20 mouse cellular contexts compared by ENCODE assay signal in genomic region chr6:86441571-86441970, GRCm38 (mm10). TPM values are rescaled to one million over a fixed set of nuclear protein-coding genes. Genes with fewer than 3 reads are reported as not detected.
DNase-seq lines count a peak whose midpoint lies in the region; TF ChIP-seq lines count a peak whose summit lies in the region.
"Had no signal": no experiment of that assay in that cellular context is flagged by ENCODE, and none has a peak within 500 bp of the region (broad histone marks: within the 10 kb centered on the region; RNA-seq: fewer than 3 reads in every experiment).

No protein-coding gene starts in this region.

- no peak for TF ChIP-seq CTCF in bone marrow macrophage, adult 2 months (IDR thresholded peaks at IDR 0.05; ENCODE audit: low read depth, low read length)

- TF ChIP-seq POLR2A in bone marrow macrophage, adult 2 months (IDR thresholded peaks at IDR 0.05; ENCODE audit: borderline replicate concordance, low read depth, low read length), result no peak

- 94% methylated on average over 10 of the region's 10 CpGs for WGBS in heart, embryonic 10.5 days

- H3K4me3 ChIP-seq in heart, embryonic 10.5 days, result no peak overlapping the region
- no peak overlapping the region for H3K4me3 ChIP-seq in bone marrow macrophage, adult 2 months (ENCODE audit: insufficient read depth, low read length)
- H3K4me3 ChIP-seq: embryonic facial prominence, embryonic 10.5 days; embryonic facial prominence, embryonic 12.5 days; forebrain, embryonic 13.5 days; forebrain, embryonic 15.5 days had no signal

- no peaks in the 10 kb centered on the region for H3K9me3 ChIP-seq in heart, embryonic 10.5 days
- H3K9me3 ChIP-seq: embryonic facial prominence, embryonic 10.5 days; embryonic facial prominence, embryonic 12.5 days; forebrain, embryonic 13.5 days; forebrain, embryonic 15.5 days had no signal

- peak; percentile 61 for DNase-seq in heart, embryonic 10.5 days (ENCODE audit: low spot score)
- DNase-seq in heart, postnatal 25 days (ENCODE audit: low spot score), result no peak
- peak; percentile 28 for DNase-seq in brain, adult 2 months (ENCODE audit: low read depth, low spot score)
- DNase-seq in adrenal gland, postnatal 14 days, result no peak
- DNase-seq: adrenal gland, adult 2 months; adrenal gland, postnatal 10 days; adrenal gland, postnatal 36 days; cerebellum, adult 11-12 months; cerebellum, adult 2 months; cerebellum, adult 9-10 months; cerebellum, postnatal 10 days; cerebellum, postnatal 25 days; forebrain, postnatal 0 days had no signal

- no peaks in the 10 kb centered on the region for H3K27me3 ChIP-seq in heart, embryonic 10.5 days (ENCODE audit: insufficient read depth, poor library complexity, severe bottlenecking)
- H3K27me3 ChIP-seq: embryonic facial prominence, embryonic 12.5 days; forebrain, embryonic 13.5 days; forebrain, embryonic 15.5 days had no signal

- H3K36me3 ChIP-seq in heart, embryonic 10.5 days, result peaks cover 29% of the 10 kb centered on the region

- intact Hi-C loops in heart, postnatal 25 days (cut with DNase I), result no loop called here

- peaks cover 9% of the 10 kb centered on the region; the same call in 1 of the 2 replicates for H3K4me1 ChIP-seq in heart, embryonic 10.5 days
- peaks cover 19% of the 10 kb centered on the region for H3K4me1 ChIP-seq in bone marrow macrophage, adult 2 months (ENCODE audit: control insufficient read depth, insufficient read depth, low read length)

- H3K27ac ChIP-seq in heart, embryonic 10.5 days, result no peak overlapping the region
- peak overlapping the region; percentile 59 for H3K27ac ChIP-seq in bone marrow macrophage, adult 2 months (ENCODE audit: insufficient read depth, low read depth, low read length)
- H3K27ac ChIP-seq: embryonic facial prominence, embryonic 10.5 days; embryonic facial prominence, embryonic 12.5 days; forebrain, embryonic 13.5 days; forebrain, embryonic 15.5 days had no signal

RNA-seq across cellular contexts. Expression of gene C87436, which starts 3.4 kb away (rescaled TPM):
- 16.6 and 18.0 TPM in 2 replicates for polyA plus RNA-seq in heart, embryonic 10.5 days (2016; fragmentation: Nextera tagmentation; extraction: Ambion mirVana)
- 10 to 100 TPM in 1 of 2 experiments, 1 to 10 TPM in 1; 9.1 to 12.4 TPM for total RNA-seq in heart, postnatal 25 days (2021)
- 16.6 and 20.3 TPM in 2 replicates for polyA plus RNA-seq in bone marrow macrophage, adult 2 months (2012; ENCODE audit: insufficient read depth, insufficient read length, missing spikeins)
- 15.6 and 16.4 TPM in 2 replicates for total RNA-seq in adrenal gland, postnatal 14 days (2021)

RNA-seq across cellular contexts. Expression of gene Gm44790, which starts 15.1 kb away (rescaled TPM):
- polyA plus RNA-seq in heart, embryonic 10.5 days (2016; fragmentation: Nextera tagmentation; extraction: Ambion mirVana), result 1.1 TPM in 1 of 2 replicates, not detected in the other
- total RNA-seq in heart, postnatal 25 days (2021), result under 1 TPM in 1 of 2 experiments, not detected in 1; 0.36 TPM
- polyA plus RNA-seq in bone marrow macrophage, adult 2 months (2012; ENCODE audit: insufficient read depth, insufficient read length, missing spikeins), result not detected in 2 replicates
- total RNA-seq in adrenal gland, postnatal 14 days (2021), result 0.78 TPM in 1 of 2 replicates, not detected in the other
- total RNA-seq: adrenal gland, postnatal 36 days; forebrain, postnatal 0 days had no signal
- polyA plus RNA-seq: C2C12; embryonic facial prominence, embryonic 12.5 days; embryonic facial prominence, embryonic 14.5 days; forebrain, embryonic 15.5 days had no signal

RNA-seq across cellular contexts. Expression of gene Tia1, which starts 37.6 kb away (rescaled TPM):
- 144 and 177 TPM in 2 replicates for polyA plus RNA-seq in heart, embryonic 10.5 days (2016; fragmentation: Nextera tagmentation; extraction: Ambion mirVana)
- total RNA-seq in heart, postnatal 25 days (2021), result 10 to 100 TPM; 26.6 to 27.1 TPM
- 49.7 and 67.7 TPM in 2 replicates for polyA plus RNA-seq in bone marrow macrophage, adult 2 months (2012; ENCODE audit: insufficient read depth, insufficient read length, missing spikeins)
- total RNA-seq in adrenal gland, postnatal 14 days (2021), result 48.8 and 69.5 TPM in 2 replicates

RNA-seq across cellular contexts. Expression of gene Pcyox1, which starts 44.6 kb away (rescaled TPM):
- polyA plus RNA-seq in heart, embryonic 10.5 days (2016; fragmentation: Nextera tagmentation; extraction: Ambion mirVana), result 55.4 and 57.8 TPM in 2 replicates
- total RNA-seq in heart, postnatal 25 days (2021), result 10 to 100 TPM; 62.1 to 72.9 TPM
- polyA plus RNA-seq in bone marrow macrophage, adult 2 months (2012; ENCODE audit: insufficient read depth, insufficient read length, missing spikeins), result 98.9 and 99.9 TPM in 2 replicates
- total RNA-seq in adrenal gland, postnatal 14 days (2021), result 145 and 151 TPM in 2 replicates

Comparison
In these comparisons a context has a peak if more than half of its experiments do, and no peak if none do; other contexts are left out.
1. DNase-seq: peak in heart, embryonic 10.5 days (single experiment) and brain, adult 2 months (single experiment); none in heart, postnatal 25 days (single experiment) and adrenal gland, postnatal 14 days (single experiment).